Mouse (Mus musculus) forebrain, postnatal 0 days (tissue): Measurements from ENCODE around the gene Tap1. TPM values are rescaled to one million over a fixed set of nuclear protein-coding genes. Genes with fewer than 3 reads are reported as not detected.

Experiments used
- ATAC-seq: fragments of 200-750 bp; cut with Nextera tagmentation; 2 replicates; pipeline ENCODE4 v1.8.0; 2017; ENCODE audit warnings: mild to moderate bottlenecking, moderate library complexity
- DNase-seq: peaks from one replicate; pipeline ENCODE4 v3.0.0-alpha.2; 2015
- H3K27ac ChIP-seq: fragments of 300-500 bp; sonication (generic); 2 replicates; pipeline ENCODE4 v1.5.1; 2014; ENCODE audit warnings: low read depth, mild to moderate bottlenecking, antibody characterized with exemption, low read length, moderate library complexity, mixed read lengths
- H3K27me3 ChIP-seq: fragments of 300-500 bp; sonication (generic); 2 replicates; pipeline ENCODE4 v1.6.1; 2014; ENCODE audit warnings: mild to moderate bottlenecking, low read length, mixed read lengths; ENCODE audit not compliant: insufficient read depth
- H3K36me3 ChIP-seq: fragments of 300-500 bp; sonication (generic); 2 replicates; pipeline ENCODE4 v1.6.1; 2014; ENCODE audit warnings: mild to moderate bottlenecking, moderate library complexity; ENCODE audit not compliant: insufficient read depth
- H3K4me1 ChIP-seq: fragments of 300-500 bp; sonication (generic); 2 replicates; pipeline ENCODE4 v1.6.1; 2014; ENCODE audit warnings: antibody characterized with exemption; ENCODE audit not compliant: insufficient read depth
- H3K4me2 ChIP-seq: fragments of 300-500 bp; sonication (generic); 2 replicates; pipeline ENCODE4 v1.6.1; 2014; ENCODE audit warnings: low read depth, mild to moderate bottlenecking, moderate library complexity
- H3K4me3 ChIP-seq: fragments of 300-500 bp; sonication (generic); 2 replicates; pipeline ENCODE4 v1.5.1; 2014; ENCODE audit warnings: low read depth, low read length, mixed read lengths
- H3K9ac ChIP-seq: fragments of 300-500 bp; sonication (generic); 2 replicates; pipeline ENCODE4 v1.6.1; 2014; ENCODE audit warnings: mild to moderate bottlenecking
- H3K9me3 ChIP-seq: fragments of 300-500 bp; sonication (generic); 2 replicates; pipeline ENCODE4 v1.6.1; 2016; ENCODE audit warnings: low read length
- CTCF ChIP-seq: sonication (generic); IDR thresholded peaks from 2 replicates; pipeline ENCODE4 v1.5.1; 2016; ENCODE audit warnings: antibody characterized with exemption, control low read depth, low read depth
- WGBS: fragments of 180-500 bp; shearing (Covaris S2); extraction: QIAGEN DNeasy Blood & Tissue Kit; methylation state at CpG from one replicate; pipeline ENCODE4 v1.1.7; 2014; 5-methylcytosine and 5-hydroxymethylcytosine counted together
- polyA plus RNA-seq: library from polyadenylated mRNA; unstranded; fragments of >200 nt; fragmentation: Nextera tagmentation; extraction: Ambion mirVana; gene quantifications from 2 replicates; pipeline ENCODE4 v1.2.1, GENCODE M21; 2015
- total RNA-seq: library from RNA; depleted of rRNA; stranded (reverse); fragments of >200 nt; gene quantifications from 2 replicates; pipeline ENCODE4 v1.2.3, GENCODE M21; 2014

Gene Tap1
- total and polyA plus RNA-seq, 2 experiments from 2014 or later: 5.0 to 7.5 TPM

DNA sequence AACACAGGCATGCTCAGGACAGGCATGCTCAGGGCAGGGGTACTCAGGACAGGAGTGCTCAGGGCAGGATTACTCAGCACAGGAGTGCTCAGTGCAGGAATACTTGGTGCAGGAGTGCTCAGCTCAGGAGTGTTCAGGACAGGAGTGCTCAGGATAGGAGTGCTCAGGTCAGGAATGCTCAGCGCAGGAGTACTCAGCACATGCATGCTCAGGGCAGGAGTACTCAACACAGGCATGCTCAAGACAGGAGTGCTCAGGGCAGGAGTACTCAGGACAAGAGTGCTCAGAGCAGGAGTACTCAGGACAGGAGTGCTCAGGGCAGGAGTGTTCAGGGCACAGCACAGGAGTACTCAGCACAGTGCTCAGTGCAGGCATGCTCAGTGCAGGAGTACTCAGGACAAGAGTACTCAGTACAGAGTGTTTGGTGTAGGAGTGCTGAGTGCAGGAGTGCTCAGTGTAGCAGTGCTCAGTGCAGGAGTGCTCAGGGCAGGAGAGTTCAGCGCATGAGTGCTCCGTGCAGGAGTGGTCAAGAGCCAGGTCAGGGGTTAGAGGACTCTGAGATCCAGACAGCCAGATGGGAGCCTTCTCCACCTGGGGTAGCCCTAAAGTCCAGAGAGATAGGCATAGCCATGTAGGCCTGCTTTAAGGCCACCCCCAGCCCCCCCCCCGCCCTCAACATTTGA is 15.5 kb downstream of the Tap1 start:
- ATAC-seq (no peak), DNase-seq (no peak)

DNA sequence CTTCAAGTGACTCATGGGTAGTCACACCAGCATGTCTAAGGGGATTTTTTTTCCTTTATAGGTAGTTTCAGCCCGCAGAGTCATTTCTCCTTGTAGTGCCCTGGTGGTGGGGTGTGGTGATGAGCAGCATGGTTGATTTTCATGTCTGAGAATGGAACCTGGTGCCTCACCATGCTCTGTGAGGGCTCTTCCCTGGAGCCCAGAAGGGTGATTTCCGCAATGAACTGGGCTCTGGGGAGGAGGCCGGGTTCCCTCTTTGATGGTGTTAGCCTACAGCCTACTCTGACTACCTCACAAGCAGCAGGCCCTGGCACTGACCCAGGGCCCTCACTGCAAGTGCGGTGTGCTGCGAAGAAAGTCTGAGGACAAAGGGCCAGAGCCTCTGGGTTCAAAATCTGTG is 16.1 kb downstream of the Tap1 start, which contains the start of gene Tap2:
TSS of gene Tap2 (plus strand) at position 84 of the 400 bp plus-strand sequence.
- no peak within 1 kb of the TSS for H3K27ac ChIP-seq
- ATAC-seq (no peak), DNase-seq (no peak)
- no peak for TF ChIP-seq CTCF
- whole genome bisulfite sequencing: 61% methylated on average over 5 of the region's 5 CpGs
- H3K27me3 ChIP-seq: peaks cover 14% of the 10 kb centered on the region
- no peaks in the 10 kb centered on the region for H3K4me1 ChIP-seq
- peak within 1 kb of the TSS; percentile 55 for H3K4me3 ChIP-seq
- H3K9me3 ChIP-seq: no peaks in the 10 kb centered on the region
- no peaks in the 10 kb centered on the region for H3K36me3 ChIP-seq
- peak within 1 kb of the TSS; percentile 54 for H3K9ac ChIP-seq
- H3K4me2 ChIP-seq: peak within 1 kb of the TSS; percentile 79

More for the DNA sequence above, 15.5 kb downstream of the Tap1 start:
- Histone ChIP-seq H3K9ac (no peak overlapping the region), H3K27me3 (peaks cover 19% of the 10 kb centered on the region), H3K4me1 (no peaks in the 10 kb centered on the region), H3K36me3 (no peaks in the 10 kb centered on the region), H3K4me2 (no peak overlapping the region), H3K27ac (no peak overlapping the region), H3K9me3 (no peaks in the 10 kb centered on the region), H3K4me3 (no peak overlapping the region)
- TF ChIP-seq CTCF: no peak
- 78% methylated on average over 4 of the region's 4 CpGs for WGBS

DNA sequence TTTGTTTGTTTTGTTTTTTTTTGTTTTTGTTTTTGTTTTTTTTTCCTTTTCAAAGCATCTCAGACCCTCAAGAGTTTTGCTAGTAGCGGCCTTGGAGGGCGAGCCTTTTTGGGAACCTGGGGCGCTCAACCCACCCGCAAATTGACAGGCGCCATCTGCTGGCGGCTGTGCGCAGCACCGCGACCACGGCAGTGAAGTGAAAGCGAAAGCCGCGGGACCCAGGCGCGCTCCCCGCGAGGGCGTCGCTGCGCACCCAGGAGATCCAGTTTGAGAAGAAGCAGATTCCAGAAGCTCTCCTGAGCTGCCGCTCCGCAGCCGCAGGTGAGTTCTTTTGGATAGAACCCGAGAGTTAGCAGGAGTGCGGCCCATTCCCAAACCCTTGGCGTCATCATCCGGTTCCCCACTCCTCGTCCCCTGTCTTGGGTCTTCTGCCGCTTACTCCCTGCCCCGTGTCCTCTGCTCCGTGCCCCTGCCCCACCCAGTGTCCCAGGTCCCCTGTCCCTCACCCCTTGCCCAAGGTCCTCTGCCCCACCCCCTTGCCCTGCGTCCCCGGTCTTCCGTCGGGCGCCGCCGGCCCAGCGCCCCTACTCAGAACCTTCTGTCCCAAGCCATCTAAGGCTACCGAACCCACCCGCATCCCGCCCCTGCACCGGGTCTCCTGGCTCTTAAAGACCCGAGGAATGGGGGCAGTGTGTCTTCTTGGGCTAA is 17.1 kb downstream of the Tap1 start:
- H3K9me3 ChIP-seq: no peaks in the 10 kb centered on the region
- peak overlapping the region; percentile 55 for H3K4me3 ChIP-seq
- DNase-seq (peak; percentile 84), ATAC-seq (peak; percentile 74)
- 1% methylated on average over 44 of the region's 44 CpGs for WGBS
- no peaks in the 10 kb centered on the region for H3K36me3 ChIP-seq
- no peaks in the 10 kb centered on the region for H3K4me1 ChIP-seq
- peak overlapping the region; percentile 54 for H3K9ac ChIP-seq
- TF ChIP-seq CTCF: peak; percentile 89
- peak overlapping the region; percentile 79 for H3K4me2 ChIP-seq
- no peak overlapping the region for H3K27ac ChIP-seq
- H3K27me3 ChIP-seq: peaks cover 5% of the 10 kb centered on the region

- no peak for TF ChIP-seq CTCF
- Histone ChIP-seq H3K9me3 (no peaks in the 10 kb centered on the region), H3K27ac (no peak overlapping the region), H3K9ac (peak overlapping the region; percentile 54; the same call in 1 of the 2 replicates), H3K4me3 (peak overlapping the region; percentile 55), H3K4me1 (no peaks in the 10 kb centered on the region), H3K4me2 (peak overlapping the region; percentile 79), H3K27me3 (peaks cover 5% of the 10 kb centered on the region; the same call in 1 of the 2 replicates), H3K36me3 (no peaks in the 10 kb centered on the region)
- ATAC-seq (no peak), DNase-seq (no peak)
- WGBS: 13% methylated on average over 18 of the region's 18 CpGs
Measured at GRCm38 (mm10) chr17:34205021-34205745, 17.8 kb downstream of the Tap1 start.

DNA sequence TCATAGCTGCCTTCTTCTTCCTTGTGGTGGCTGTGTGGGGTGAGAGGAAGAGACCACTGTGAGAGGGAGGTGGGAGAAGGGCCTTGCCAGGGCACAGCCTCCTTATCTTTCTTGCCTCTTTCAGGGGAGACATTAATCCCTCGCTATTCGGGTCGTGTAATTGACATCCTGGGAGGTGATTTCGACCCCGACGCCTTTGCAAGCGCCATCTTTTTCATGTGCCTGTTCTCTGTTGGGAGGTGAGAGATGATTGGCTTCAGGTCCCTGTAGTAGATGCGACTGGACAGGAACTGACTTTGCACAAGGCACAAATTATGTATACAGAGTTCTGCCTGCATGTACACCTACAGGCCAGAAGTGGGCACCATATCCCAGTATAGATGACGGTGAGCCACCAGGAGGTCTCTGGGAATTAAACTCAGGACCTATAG is 18.4 kb downstream of the Tap1 start:
- 12% methylated on average over 9 of the region's 9 CpGs for WGBS
- H3K4me3 ChIP-seq: no peak overlapping the region
- H3K9ac ChIP-seq: no peak overlapping the region
- ATAC-seq (peak; percentile 55; the same call in 1 of the 2 replicates), DNase-seq (no peak)
- H3K27me3 ChIP-seq: peaks cover 5% of the 10 kb centered on the region; the same call in 1 of the 2 replicates
- no peak overlapping the region for H3K27ac ChIP-seq
- no peaks in the 10 kb centered on the region for H3K9me3 ChIP-seq
- TF ChIP-seq CTCF: peak; percentile 65
- no peaks in the 10 kb centered on the region for H3K4me1 ChIP-seq
- no peaks in the 10 kb centered on the region for H3K36me3 ChIP-seq
- no peak overlapping the region for H3K4me2 ChIP-seq

- Histone ChIP-seq H3K36me3 (no peaks in the 10 kb centered on the region), H3K4me1 (no peaks in the 10 kb centered on the region), H3K9ac (no peak overlapping the region), H3K9me3 (no peaks in the 10 kb centered on the region), H3K4me2 (no peak overlapping the region), H3K27ac (no peak overlapping the region), H3K4me3 (no peak overlapping the region), H3K27me3 (peaks cover 11% of the 10 kb centered on the region; the same call in 1 of the 2 replicates)
- 87% methylated on average over 5 of the region's 5 CpGs for WGBS
- DNase-seq: no peak
- no peak for ATAC-seq
- TF ChIP-seq CTCF: no peak
Measured at GRCm38 (mm10) chr17:34206731-34207130, 19.4 kb downstream of the Tap1 start.
